Mouse (Mus musculus): ENCODE results near the gene Lap3.

Lap3 gene

DNA sequence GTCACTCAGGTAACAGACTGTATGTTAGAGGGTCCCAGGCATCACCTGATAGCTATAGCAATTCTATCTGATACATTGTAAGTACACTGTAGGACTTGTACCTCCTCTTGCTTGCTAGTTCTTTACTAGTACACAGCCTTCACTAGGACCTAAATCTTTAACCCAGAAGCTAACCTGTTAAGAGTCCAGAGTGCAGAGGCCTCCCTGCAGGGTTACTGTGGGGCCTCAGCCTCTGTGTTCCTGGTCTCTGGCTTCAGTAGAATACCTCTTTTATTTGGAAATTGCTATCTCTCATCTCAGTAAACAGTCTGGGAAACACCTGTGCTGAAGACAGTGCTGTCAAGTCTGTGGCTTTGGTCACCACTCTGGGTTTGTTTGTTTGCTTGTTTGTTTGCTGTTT, 2.9 kb downstream of the Lap3 start:
- no peak for DNase-seq (ENCODE audit: low spot score)

DNA sequence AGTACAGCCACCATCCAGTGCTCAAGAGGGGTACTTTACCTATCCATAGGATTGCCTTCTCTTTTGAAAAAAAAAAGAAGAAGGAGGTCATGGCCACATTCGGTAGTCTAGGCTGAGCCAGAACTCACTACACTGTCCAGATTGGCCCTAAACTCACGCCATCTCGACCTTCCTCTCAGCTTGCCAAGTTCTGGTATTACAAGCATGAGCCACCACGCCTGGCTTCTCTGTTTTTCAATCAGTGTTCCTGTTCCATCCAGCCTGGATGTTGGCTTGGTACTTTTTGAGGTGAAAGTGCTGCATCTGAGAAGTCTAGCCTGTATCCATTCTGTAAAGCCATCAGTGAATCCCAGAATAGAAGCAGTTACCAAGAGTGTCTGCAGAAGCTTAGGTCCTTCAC, 3.3 kb downstream of the Lap3 start:
- no peak for DNase-seq (ENCODE audit: low spot score)

DNA sequence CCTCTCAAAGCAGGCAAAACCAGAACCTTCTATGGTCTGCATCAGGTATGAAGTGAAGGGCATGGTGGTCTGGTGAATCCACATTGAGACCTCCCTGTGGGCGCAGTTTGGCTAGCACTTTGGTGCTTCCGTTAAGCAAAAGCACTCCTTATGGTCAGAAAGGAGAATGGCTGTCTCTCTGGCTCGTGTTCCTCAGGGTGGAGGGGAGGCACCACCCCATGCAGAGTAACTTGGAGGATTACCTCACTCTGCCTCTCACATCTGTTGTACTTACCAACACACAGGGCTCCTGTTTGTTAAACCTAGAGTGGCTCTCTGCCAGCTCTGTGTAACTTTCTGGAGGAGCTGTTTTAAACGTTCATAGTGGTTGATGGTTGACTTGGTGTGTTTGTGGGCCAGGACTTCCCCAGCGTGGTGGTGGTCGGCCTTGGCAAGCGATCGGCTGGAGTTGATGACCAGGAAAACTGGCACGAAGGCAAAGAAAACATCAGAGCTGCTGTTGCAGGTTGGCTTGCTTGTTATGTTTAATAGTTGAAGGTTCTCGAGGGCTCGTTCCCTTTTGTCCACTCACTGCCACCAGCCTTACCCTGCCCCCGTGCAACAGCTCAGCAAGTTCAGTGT, 3.9 kb downstream of the Lap3 start:
- DNase-seq (ENCODE audit: low spot score) = no peak

DNA sequence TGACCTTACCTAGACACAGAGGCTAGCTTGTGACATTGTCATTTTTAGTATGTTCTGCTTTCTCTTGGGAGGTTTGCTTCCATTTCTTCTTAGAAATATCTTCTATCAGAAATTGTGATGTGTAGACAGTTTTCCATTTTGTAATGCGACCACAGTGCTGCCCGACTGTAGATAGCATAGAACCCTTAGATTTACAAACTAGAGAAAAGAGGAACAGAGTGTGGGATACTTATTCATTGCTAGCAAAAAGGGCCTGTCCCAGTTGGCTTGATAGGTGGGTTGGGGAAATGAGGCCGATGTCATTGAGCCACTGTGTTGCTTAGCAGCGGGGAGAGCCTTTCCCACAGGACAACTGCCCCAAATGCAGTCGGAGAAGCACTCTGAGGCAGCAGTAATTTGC, 4.4 kb downstream of the Lap3 start:
- no peak for DNase-seq (ENCODE audit: low spot score)

DNA sequence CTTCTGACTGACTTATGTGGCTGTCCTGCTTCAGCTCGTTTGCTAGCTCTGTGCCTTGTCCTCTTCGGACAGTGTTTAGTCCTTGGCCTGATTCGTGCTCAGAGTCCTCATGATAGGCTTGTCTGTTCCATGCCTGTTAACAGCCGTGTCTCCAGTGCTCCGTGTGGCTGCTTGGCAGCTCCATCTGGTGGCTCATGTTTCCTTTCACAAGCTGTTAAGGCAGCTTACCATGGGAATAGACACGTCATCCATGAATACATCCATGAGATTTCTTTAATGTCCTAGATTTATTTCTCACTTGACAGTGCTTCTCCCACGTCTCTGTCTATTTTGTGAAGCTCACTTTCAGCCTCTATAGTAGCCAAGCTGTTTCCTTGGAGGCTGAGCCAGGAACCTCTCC, 16.9 kb downstream of the Lap3 start:
- DNase-seq (ENCODE audit: low spot score) = no peak

DNA sequence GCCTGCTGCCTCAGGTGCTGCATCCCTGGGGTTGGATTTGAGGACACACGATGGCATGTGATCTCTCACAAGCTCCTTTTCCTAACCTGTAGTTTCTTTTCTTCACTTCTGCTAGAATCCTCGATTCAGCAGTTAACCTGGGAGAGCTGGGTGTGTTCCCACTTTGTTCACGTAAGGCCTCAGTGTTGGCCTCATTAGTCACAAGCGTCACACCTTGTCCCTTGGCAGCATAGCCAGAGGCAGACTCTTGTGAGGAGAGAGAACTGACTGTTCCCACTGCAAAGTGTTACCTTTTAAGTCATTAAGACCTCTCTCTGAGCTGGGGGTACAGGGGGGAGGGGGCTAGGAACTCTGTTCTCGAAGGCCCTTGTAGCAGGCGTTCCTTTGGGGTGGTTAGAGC, 19.7 kb downstream of the Lap3 start:
- DNase-seq (ENCODE audit: low spot score) = no peak

DNA sequence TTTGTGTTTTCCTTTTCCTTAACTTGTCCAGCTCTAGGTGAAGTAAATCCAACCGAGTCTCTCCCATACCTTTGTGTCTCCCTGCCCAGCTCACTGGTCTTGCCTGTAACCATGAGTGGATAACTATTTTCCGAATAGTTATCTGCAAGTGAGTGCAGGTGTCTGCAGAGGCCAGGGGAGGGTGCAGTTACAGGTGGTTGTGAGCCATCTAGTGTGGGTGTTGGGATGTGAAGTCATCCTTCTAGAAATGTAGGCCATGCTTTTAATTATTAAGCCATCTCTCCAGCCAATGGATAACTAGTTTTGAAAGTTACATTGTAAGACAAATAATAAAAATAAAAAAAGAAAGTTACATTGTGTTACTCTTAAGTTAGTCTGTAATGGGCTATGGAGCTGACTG, 20.3 kb downstream of the Lap3 start:
- DNase-seq (ENCODE audit: low spot score) = no peak

DNA sequence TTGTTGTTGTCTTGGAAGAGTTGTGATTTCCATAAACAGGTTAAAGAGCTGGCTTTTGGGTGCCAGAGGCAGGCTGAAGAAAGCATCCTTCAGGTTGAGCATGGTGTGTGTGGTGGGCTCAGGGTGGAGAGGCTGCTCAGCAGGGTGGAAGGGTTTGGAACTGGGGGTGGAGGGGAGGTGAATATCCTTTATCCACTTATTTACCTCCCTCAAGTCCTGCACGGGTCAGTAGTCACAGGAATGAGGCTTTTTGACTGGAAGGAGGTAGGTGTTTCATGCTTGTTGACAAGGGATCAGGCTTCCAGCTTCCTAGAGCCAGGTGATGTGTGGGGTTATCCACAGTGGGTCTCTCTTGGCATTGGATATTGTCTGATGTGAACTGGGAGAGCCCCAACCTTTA, 21.4 kb downstream of the Lap3 start:
- no peak for DNase-seq (ENCODE audit: low spot score)

DNA sequence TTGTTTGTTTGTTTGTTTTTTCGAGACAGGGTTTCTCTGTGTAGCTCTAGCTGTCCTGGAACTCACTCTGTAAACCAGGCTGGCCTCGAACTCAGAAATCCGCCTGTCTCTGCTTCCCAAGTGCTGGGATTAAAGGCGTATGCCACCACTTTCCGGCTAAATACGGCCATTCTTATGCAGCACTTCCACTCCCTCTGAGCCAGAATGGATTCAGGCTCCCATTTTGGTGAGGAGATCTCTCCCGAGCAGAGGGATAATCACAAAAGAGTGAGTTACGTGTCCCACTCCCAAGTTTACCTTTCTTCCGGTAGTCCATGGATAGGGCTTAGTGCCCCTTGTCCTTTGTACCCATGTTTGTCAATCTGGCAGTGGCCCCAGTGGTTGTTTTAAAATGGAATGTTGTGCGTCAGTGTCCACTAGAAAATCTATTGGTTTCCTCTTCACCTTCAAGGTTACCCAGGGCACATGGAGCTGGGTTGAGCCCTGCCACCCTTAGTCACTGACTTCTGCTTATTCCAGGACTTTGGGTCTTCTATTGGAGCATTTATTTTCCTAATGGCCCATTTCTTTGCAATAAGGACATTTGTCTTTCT, 22.1 kb downstream of the Lap3 start:
- no peak for DNase-seq (ENCODE audit: low spot score)

DNA sequence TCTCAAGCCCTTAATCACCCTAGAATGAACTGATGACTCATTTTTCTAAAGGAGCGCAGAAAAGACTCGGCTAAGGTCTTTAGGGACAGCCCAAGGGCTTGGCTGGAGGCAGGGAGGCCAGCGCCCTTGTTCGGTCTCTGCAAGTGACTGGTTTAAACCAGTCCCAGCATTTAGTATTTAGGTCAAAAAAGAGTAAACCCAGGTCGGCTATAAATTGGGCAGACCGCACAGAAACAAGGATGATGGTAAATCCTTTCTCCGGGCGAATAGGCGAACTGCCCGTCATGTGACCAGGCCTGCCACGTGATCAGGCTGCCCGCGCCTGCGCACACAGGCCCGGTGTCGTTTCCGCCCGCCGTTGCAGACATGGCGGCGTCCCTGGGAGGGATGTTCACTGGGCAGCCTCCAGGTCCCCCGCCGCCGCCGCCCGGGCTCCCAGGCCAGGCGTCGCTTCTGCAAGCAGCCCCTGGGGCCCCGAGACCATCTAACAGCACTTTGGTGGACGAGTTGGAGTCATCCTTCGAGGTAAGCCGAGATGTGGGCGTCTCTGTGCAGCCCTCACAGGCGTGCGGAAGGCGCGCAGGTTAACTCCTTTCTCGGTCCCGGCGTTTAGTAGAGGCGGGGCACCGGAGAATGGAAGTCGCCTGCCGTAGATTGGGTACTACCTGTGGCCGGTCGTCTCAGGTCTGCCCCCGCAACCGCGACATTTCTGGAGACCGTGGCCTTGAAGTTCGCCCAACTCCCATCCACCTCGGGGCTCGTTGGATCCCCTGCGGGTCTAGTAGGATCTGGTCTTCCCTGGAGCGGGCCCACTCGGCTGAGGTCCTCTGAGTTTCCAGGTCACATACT, 27.0 kb downstream of the Lap3 start, which contains the start of gene Med28:
Gene Med28, plus strand, starts transcription at position 270 of the 849 bp plus-strand sequence.
- DNase-seq (ENCODE audit: low spot score) = peak; percentile 92

DNA sequence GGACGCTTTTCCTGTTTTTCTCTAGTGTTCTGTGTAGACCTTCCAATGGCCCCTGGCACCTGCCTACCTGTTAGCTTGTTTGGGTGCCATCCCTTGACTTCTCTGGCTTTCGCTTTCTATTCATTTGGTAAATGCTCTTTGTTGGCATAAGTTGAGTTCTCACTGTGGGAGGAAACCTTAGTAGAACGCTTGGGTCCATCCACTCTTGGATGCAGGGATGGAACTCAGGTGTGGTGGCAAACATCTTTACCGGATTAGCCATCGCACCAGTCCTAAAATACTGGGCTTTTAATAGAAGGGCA, 27.6 kb downstream of the Lap3 start:
- peak; percentile 13 for DNase-seq (ENCODE audit: low spot score)

DNA sequence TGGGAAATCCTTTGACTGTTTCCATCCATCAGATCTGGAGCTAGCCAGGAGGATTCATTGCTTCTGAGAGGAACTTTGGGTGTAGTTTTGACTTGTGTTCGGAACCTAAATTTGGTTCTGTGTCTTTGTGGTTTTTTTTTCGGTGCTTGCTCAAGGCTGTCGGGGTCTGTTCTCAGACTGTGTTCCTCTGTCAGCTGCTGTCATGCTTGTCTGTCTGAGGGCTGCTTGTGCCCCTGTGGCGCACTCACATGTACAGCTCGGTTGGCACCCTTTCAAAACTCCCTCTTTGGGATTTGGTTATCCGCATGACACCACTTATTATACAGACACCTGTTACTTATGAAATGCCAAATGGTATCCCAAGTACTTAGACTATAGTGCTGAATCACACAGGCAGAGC, 28.4 kb downstream of the Lap3 start:
- no peak for DNase-seq (ENCODE audit: low spot score)

DNA sequence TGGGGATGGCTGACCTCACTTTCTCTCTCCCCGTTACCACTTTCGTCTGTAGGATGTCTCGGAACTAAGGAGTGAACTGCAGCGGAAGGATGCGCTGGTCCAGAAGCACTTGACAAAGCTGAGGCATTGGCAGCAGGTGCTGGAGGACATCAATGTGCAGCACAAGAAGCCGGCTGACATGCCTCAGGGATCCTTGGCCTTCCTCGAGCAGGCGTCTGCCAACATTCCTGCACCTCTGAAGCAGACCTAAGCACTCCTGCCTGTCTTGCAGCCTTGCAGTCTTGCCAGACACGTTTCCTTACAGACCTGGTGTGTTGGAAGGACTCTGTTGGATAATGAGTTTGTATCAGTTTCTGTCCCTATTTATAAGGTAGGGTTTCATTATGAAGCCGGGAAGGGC, 31.9 kb downstream of the Lap3 start:
- DNase-seq (ENCODE audit: low spot score) = no peak

DNA sequence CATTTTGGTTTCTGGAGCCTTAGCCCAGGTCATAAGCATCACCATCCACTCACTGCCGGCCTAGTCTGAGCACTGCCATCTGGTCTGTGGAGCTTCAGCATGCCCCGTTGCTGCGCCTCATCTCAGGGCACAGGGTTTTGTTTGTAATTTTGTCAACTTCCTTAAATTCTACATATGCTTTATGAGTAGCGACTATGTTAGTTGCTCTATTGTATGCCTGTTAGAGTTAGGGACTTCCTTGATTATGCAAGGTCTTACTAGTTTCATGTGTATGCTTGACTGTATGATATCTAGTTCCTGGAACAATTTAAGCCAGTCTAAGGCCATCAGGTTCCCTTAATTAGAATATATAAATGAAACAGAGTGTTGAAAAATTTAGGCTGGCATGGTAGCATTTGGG, 33.2 kb downstream of the Lap3 start:
- DNase-seq (ENCODE audit: low spot score) = no peak

DNA sequence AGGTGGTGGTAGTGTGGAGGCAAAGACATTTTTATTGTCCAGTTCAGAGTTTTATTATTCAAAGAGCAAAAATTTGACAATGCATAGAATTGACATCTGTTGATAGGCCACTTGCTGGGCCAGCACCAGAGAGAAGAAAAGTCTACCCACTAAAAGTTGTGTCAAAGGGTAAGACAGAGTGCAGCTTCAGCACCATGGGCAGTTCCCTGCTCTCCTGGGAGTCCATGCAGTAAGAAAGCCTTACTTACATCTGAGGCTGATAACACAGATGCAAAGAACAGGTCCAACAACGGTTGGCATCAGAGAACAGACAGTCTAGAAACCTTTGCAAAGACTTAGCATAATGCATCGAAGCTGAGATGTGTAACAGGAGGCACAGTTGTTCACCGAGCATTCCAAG, 36.5 kb downstream of the Lap3 start:
- no peak for DNase-seq (ENCODE audit: low spot score)

DNA sequence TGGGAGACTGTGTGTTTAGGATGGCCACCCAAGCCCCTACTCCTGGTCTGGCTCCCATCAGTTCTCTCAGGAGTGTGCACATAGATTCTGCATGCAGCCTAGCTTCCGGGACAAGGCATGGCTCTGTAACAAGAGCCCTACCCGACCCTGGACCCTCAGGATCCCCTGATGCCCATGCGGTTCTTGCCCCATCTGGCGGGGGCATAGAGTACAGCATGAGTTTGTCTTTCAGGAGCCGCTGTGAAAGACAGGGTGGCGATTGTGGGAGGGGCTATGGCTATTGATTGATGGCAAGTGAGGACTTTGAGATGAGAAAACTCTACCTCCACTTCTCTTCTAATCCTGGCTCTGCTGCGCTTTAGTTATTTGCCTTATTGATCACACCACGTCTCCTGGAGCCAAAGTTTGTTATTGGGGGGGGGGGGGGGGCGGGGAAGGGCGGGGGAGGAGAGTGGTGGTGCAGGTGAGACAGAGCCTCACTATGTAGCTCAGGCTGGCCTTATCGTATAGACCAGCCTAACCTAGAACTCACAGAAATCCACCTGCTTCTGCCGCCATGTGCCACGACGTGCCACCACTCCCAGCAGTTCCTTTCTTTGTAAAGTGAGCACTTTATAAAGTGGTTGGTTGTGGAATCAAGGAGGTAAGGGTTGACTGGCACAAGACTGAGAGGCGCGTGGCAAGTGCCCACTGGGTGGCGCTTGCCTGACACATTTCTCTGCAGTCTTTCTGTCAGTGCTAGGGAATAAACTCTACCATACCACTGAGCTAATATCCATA, 41.3 kb downstream of the Lap3 start:
- peak; percentile 82 for DNase-seq (ENCODE audit: low spot score)

DNA sequence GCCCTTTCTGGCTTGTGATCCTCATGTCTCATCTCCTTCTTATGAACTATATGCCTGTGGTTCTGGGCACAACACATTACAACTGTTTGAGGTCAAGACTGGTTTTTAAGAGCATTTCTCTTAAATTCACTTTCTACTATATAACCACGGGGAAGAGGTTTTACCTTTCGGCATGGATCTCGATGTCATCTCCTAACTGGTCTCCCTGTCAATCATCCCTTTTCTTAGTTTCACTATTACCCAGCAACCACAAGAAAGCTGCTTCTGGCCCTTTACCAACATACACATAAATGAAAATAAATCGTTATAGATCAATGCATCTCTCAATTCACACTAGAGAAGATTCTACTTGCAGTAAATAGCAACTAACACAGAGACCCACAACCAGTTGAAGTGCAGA, 42.0 kb downstream of the Lap3 start:
- DNase-seq (ENCODE audit: low spot score) = no peak

DNA sequence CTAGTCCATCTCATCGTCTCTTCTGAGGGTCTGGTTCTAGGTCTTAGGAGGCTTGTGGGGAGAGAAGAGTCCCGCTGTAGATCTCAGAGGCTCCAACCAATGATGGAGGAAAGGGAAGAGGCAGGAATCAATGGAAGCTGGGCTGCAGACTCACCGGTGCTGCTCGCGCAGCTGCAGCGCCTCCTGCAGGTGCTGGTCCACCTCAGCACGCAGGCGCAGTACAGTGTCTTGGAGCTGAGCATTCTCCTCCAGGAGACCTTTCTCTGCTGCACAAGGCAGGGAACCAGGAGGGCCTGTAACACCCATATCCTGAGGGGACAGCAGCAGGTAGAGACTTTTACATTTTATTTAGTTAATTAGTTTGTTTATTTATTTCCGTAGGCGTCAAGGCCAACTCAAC, 46.3 kb downstream of the Lap3 start:
- no peak for DNase-seq (ENCODE audit: low spot score)

DNA sequence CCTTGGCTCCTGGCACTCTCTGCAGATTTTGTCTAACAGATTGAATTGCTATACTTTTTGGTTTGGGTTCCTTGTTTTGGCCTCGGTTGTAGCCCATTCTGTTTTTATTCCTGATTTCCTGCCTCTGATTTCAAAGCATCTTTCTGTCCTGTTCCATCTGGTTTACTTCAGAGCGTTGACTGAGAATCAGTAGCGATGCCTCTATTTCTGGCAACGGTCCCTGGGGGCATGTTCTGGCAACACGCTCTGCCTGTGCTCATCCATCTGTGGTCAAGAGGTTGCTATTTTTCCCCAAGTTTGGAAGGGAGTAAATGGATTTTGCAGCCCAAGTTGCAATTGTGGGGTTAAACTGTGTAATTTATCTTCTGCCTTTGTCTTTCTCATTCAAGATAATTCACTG, 50.2 kb downstream of the Lap3 start:
- DNase-seq (ENCODE audit: low spot score) = no peak

DNA sequence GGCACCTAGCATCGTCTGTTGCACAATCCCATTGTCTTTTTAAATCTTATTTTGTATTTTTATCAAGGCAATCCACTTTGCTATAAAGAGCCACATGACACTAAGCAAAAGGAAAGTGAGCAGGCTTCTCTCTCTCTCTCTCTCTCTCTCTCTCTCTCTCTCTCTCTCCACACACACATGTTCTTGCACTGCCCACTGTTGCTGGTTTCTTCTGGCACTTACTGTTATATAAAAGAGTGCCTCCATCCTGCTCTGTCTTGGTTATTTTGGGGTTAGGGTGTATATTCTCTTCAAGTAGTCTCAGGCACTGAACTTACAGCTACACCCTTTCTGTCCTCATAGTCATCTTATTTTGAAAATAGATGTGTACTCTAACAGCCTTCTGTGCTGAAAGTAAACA, 56.4 kb downstream of the Lap3 start:
- no peak for DNase-seq (ENCODE audit: low spot score)

Data from T-cell, adult 2 months (primary cell).